Mouse (Mus musculus) retina, embryonic 14.5 days (tissue): ENCODE results near the gene Ptprr.
A peak's percentile ranks its signal among the peaks of the same experiment; 100 is the strongest.

Source experiments
- DNase-seq: peaks from one replicate; pipeline ENCODE4 v3.0.0-alpha.2; 2015; ENCODE audit warnings: low spot score

Gene Ptprr

DNA sequence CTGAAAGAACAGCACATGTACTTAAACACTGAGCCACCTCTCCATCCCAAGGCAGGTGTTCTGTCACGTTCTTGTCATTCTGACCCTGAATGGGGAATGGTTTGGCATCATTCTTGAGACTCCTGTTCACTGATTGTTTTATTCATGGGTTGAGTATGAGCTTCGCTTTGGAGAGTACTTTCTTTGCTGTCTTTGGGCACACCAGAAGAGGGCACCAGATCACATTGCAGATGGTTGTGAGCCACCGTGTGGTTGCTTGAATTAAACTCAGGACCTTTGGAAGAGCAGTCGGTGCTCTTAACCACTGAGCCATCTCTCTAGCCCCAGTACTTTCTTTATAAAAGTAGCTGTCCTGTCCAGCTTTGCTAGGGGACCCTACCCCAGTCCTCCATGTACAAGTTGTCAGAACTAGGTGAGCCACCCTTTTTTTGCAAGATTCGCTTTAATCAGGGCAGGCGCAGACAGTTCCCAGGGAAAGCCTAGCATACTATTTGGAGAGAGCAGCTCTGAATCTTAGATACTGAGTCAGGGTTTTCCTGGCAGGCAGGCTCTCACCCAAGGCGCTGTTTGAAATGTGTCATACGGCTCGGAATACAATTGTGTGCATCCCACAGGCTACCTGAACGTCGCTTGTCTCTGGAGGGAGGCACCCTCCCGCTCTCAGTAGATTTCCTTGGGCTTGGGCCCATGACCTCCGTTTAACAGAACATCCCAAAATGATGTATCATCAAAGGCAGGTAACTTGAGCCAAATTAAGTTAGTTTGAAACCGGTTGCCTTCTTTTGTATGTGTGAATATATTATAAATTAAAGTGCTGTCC lies 178.8 kb downstream of the Ptprr start:
- peak; percentile 50 for DNase-seq

DNA sequence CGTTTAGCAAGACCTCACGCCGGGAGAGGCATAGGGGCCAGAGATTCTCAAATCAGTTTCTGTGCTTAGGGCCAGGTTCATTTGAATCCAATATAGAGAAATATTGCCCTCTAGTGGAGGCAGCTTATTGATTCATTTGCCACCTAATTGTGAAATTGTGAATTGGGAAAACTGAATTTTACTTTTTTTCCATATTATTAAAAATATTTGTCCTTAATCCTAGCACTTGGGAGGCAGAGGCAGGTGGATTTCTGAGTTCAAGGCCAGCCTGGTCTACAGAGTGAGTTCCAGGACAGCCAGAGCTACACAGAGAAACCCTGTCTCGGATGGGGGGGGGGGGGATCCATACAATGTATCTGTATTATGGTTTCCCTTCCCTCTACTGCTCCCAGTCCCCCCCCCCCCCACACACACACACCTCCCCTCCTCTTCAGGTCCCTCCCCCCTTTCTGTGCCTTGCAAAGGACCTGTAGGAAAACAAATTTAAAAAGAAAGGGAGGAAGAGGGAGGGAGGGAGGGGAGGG lies 179.5 kb downstream of the Ptprr start:
- peak; percentile 92 for DNase-seq

DNA sequence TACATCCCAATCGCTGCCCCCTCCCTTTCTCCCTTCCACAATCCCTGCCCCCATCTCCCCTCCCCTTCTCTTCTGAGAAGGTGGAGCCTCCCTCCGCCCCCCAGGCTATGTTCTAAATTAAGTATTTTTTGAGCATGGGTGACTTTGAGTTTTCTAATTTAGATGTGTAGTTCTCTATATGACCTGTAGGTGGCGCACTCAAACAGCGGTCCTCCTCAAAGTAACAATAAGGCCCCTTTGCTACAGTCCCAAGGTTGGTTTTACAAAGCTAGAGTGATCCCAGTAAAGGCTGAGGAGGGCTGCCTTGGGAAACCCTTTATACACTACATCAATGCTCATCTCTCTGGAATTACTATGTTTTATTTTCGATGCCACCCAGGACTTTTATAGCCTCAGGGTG lies 181.0 kb downstream of the Ptprr start:
- peak; percentile 74 for DNase-seq

DNA sequence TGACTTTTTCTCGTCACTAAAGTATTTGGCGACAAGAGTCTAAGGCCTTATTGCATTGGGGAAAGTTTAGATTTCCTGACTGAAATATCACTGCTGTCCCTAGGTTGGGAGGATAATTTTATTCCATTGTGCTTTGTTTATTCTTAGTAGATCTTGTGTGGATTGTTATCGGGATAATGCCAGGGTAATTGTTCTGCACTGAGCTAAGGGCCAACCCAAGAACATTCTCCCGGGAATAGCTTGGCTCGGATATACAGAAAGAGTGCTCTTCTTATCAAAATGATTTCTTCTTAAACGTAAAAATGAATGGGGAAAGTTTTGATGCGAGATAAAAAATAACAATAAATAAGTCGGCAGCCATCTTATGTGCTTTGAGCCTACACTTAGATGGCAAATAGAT lies 183.5 kb downstream of the Ptprr start:
- DNase-seq, result no peak

DNA sequence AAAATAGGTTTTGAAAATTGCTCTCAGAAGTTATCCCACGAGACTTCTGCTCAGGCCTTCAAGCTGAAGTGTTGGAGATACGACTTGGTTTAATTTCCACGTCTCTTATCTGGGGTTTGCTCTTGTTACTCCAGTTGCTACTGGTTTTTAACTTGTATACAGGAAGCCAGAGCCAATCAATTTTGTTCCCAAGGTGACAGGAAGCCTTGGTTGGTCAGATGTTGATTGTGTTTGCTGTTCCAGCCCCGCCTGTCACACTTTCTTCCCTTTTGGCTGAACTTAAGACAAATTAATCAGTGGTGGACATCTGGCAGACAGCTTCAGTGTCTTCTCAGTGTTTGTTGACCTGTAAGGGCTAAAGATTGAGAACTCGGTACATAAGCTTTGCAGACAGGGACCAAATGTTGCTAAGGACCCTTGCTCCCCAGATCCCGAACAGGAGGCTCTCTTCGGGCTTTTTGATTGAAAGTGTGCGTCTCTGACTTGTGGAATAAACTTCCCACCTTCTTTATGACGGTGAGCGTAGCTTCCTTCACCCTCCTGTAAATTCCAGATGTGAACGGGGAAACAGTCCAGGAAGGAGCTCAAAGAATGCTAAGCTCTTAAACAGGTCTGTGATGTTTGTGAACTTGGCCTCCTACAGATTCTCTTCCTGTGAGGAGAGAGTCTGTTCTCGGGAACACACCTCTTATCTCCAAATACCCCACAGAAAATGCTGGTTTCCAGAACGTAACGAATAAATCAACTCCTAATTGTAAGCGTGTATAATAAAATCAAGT lies 187.8 kb downstream of the Ptprr start:
- no peak for DNase-seq

DNA sequence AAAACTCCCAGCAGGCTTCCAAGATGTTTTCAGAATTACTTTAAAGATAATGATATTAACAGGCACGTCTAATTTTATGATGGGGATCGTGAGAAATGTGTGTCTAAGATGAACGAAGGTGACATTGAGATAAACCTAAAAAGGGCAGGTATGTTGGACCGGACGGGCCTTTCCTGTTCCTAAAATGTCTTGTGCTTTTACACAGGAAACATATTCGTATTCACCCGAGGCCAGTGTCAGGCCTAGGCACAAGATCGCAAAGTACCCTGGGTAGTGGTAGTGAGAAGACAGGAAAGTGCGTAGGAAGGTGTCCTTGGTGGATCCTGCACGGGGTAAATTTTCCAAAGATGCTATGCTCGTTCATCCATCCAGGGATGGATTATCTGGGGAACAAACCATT lies 188.4 kb downstream of the Ptprr start:
- no peak for DNase-seq

DNA sequence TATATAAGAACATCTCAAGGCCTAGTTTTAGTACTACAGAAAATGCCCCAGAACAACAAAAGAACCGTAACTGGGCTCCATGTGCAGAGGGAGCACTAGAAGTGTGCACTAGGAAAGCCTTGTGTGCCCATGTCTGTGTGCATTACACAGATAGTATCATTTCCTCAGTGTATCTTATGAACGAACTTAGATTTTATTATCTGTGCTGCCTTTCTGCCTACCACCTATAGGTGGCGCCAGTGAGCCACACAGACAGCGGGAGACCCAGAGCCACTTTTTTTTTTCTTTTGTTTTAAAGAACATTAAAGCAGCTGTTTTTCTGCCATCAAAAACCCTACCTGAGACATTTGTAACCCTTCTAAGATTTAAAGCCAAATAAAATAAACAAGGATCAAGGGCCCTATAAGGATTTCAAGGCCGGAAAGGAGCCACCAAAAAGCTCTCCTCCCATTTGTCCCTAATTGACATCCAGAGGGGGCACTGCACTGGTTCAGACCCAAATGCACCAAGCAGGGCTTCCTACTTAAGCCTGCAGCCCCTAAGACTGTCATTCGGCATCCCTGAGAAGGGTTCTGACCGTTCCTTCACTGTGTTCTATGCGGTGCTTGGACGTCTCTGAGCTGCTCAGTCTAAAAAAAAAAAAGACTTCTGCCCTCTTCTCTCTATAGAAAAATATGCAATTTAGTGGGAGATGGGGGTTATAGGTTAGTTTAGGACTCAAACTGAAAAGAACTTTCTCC lies 190.1 kb downstream of the Ptprr start:
- DNase-seq, result peak; percentile 81

DNA sequence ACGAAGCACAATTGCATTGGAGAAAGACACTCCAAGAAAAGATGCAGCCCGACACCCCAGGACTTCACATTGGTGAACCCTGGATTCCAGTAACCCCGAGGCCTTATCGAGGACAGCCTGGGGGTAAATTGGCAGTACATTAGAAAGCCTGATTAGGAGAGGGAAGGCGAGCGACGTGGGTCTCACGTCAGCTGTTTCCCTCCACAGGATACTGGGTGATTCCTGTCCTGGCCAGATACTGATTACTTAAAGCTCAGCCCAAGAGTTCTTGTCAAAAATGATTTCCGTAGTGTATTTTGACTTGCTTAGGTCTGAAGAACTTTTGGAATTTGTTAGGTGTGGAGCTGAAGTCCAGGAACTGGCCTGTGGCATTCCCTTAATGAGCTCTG lies 190.7 kb downstream of the Ptprr start:
- no peak for DNase-seq

DNA sequence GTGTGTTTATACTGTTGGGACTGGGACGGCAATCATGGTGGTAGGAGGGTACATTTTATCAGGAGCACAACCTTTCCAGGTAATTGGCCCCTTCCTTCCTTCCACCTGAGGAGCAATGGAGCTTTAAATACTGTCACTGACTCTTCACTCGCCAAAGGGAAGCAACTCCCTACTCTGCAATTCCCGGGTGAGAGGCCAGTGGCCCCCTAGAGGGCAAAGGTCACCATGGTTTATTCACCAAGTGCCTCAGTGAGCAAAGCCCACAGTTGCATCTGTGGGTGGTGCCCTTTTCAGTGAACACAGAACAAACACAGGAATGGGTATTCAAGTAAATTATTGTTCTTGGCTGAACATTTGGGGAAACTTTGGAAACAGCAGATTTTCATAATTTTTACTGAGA lies 194.1 kb downstream of the Ptprr start:
- no peak for DNase-seq

DNA sequence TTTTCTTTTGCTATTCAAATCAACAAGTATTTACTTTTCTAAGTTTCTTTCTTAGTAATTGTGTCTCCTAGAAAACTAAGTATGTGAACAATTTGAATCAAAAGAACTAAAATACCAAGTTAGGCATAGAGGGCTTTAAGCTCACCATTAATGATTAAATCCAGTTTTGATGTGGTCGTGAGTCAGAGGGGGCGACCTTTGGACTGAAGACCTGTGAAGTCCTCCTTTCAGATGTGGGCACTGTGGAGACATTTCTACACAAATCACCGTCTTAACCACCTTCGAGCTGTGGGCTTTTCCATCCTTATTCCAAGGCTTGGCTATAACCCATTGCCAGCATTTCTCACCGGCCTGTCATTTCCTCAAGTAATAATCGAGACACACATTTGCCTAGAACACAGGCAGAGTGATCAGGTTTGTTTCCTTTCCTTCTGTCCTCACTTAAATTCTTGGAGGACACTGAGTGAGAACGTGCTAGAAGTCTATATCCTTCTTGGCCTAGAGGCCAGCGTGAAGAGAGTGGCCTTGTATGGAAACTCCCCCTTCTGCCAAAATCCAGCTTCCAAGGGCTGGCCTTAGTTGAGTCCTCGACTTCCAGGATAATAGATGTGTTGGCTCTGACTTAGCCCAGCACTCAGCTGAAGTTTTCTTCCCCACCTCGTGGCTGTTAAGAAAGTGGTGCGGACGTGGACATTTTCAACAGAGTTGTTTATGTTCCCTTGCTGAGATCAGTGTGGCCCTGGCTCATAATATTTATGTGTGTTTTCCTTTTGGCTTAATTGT lies 202.5 kb downstream of the Ptprr start:
- no peak for DNase-seq

DNA sequence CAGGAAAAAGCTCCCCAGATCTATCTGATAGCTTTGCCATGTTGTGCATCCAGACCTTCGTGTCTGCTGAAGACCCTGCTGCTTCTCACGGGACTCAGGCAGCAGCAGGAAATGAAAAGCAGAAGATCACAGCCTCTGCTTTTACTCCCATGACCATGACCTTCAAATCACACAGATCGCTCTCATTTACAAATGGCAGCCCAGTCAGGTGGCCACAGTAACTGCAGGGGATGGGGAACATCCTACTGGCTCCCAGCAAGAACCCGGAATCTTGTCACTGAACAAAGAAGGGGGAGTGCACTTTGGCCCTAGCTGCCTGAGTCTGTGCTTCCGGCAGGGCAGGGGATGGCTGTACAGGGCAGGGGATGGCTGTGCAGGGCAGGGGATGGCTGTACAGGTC lies 217.3 kb downstream of the Ptprr start:
- DNase-seq, result no peak

DNA sequence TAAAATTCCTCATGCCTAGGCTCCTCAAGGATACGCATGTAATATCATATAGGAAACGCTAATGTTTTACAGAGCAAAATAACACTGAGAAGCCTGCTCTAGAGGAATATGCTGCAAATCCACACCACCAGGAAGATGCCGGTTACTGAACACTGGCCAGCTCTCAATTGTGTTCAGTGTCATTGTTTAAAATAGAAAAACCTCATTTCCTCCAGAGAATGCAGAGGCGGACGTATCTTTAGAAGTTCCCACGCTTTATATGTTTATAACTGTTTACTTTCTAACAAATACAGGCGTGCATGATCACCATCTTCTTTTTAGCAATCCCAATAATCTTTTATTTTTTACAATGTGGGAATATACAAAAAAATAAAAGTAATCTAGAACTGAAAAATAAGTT lies 224.2 kb downstream of the Ptprr start:
- no peak for DNase-seq

DNA sequence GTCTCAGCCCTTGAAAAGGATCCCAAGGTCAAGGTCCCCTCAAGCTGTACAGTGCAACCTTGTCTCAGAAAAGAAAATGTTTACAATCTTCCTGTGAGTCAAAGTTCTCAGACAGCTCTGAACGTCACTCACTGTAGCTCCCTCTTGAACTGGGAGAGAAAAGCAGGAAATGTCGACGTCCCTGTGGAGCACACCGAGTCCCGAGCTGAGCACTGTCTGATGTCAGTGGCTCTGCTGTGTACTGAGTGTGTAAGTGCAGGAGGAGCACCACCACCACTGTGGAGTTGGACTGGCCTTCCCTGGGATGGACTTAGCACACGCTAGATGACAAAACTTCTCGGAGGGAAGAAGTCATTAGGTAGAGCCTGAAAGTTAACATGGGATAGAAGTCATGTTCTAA lies 225.4 kb downstream of the Ptprr start:
- DNase-seq, result no peak

DNA sequence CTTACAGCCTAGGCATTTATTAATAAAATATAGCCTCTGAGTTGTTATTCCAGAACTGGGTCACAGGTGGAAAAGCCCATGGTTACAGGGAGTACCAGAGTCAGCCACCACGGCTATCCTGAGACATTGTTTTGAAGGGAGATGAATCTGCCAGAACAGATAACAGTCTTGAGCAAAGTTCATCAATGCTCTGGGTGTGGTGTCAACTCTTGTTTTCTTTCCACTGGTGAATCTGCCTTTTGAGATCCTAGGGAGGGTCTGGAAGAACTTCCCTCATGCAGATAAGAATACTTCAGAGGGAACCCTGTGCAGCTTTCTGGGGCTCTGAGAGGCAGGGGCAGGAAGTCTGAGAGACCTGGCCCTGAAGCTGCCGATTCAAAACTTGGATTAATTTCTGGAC lies 227.6 kb downstream of the Ptprr start:
- no peak for DNase-seq

DNA sequence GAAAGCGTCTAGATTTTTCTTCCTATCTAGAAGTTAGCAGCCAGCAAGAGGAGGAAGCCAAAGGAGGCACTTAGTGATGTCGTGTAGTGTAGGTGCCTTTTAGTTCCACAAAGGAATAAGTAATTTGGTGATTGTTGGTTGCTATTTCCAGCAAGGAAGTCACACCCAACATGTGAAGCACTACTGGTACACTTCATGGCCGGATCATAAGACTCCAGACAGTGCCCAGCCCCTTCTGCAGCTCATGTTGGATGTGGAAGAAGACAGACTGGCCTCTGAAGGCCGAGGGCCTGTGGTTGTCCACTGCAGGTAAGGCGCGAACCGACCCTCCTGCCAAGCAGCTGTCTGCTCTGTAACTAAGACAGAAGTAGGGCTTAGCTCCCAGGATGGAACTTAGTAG lies 234.7 kb downstream of the Ptprr start:
- no peak for DNase-seq

DNA sequence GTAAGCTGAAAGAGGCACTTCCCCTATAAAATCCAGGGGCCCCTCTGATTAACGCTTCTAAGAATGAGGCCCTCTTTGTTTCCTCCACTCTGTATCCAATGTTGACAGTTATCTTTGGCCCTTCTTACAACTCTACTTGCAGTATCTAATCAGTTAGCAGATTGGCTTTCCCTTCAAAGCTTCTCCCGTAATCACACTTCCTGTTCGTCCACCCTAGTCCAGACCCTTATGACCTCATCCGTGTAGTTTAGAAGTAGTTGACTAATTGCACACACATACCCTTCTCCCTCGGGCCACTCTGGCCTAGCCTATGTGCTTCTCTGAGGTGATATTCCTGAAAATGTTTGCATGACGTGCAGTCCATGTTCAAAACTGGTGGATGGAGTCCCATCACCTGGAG lies 236.0 kb downstream of the Ptprr start:
- DNase-seq, result no peak

DNA sequence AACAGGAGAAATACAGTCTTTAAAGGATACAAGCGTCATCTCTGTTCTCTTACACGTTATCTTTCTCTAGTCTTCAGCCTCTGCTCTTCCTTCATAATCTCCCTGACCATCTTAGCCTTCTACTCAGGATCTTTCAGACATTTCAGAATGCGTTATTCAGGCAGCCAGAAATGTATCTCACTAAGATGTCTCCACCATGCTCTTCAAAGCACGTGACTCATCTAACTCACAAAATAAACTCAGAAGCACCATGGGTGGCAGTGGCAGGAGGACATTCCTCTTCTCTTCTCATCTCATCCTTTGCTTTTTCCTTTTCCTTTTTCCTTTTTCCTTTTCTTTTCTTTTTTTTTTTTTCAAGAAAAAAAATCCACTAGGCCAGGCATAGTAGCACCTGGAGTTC lies 241.3 kb downstream of the Ptprr start:
- DNase-seq, result no peak

DNA sequence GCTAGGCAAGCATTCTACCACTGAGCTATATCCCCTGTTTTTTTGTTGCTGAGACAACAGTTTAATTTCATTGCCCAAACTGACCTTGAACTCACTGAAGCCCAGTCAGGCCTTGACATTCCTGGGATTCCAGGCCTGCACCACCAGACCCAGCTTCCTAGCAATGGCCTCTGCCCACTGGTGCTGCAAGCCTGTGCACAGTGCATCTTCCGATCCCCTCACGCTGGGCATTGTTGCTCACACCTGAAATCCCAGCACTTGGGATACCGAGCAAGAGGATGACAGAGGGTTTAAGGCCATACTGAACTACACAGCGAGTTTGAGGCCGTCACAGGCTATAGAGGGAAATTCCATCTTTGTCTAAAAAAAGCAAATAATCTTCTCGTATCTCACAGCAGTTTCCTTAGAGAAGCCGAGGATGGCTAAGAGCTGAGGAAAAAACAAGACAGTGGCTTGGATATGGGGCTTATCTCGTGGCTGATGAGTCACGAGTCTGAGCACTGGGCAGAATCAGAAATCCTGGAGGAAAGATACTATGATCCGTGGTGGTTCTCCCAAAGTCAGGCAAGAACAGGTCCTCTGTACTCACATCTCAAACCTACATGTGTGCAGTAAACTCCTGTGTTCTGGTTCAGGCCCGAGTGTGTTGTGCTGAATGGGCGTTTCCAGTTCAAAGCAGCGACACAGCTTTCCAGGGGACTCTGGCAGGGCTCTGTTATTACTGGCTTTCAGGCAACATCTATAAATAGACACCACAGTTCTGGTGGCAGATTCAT lies 242.8 kb downstream of the Ptprr start:
- DNase-seq, result no peak

DNA sequence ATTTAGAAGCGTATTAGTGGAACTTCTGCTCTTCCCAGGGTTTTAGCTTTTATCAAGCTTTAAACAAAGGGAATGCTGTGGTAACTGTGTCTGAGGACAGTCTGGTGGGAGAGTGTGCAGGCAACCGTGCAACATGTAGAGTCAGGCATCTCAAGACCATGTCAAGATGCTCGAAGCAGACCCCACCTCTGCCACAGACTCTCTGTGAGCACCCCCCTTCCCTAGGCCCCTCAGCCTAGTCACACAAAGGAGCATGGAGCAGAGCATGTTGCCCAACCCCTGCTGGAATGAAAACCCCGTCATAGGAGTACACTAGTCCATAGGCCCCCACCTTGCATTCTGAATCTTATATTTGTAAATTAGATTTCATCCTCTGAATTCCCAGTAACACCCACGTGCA lies 243.5 kb downstream of the Ptprr start:
- DNase-seq, result no peak

DNA sequence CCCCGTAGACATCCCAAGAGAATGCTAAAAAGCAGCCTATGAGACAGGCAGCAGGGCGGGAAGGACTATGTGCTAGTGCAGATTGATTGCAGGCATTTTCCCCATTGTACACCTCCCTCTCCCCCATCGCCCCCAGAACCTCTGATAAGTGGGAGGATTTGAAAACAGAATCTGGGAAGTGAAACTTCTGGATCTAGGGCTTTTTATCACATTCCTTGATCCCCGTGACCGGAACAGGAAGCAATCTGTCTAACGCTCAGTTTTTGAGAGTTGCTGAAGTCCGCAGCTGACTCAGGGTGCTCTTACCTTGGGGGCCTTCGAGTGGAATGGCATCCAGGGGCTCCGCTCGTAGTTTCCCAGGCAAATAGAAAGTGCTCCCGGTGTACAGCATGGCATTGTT lies 246.5 kb downstream of the Ptprr start:
- DNase-seq, result no peak
